Mouse (Mus musculus) kidney, adult 2 months (tissue): ENCODE data around the gene Snrpf.

Experiments
- CTCF ChIP-seq: fragments of 200-500 bp; conservative IDR thresholded peaks from 2 replicates; pipeline ENCODE4 v1.5.1; 2011; ENCODE audit warnings: low read depth, mild to moderate bottlenecking, control low read depth, low read length, moderate library complexity, mixed read lengths; ENCODE audit not compliant: insufficient read depth, insufficient read length
- POLR2A ChIP-seq: fragments of 200-500 bp; IDR thresholded peaks from one replicate; pipeline ENCODE4 v1.6.1; 2011; ENCODE audit warnings: low read depth, low read length, control low read depth

DNA sequence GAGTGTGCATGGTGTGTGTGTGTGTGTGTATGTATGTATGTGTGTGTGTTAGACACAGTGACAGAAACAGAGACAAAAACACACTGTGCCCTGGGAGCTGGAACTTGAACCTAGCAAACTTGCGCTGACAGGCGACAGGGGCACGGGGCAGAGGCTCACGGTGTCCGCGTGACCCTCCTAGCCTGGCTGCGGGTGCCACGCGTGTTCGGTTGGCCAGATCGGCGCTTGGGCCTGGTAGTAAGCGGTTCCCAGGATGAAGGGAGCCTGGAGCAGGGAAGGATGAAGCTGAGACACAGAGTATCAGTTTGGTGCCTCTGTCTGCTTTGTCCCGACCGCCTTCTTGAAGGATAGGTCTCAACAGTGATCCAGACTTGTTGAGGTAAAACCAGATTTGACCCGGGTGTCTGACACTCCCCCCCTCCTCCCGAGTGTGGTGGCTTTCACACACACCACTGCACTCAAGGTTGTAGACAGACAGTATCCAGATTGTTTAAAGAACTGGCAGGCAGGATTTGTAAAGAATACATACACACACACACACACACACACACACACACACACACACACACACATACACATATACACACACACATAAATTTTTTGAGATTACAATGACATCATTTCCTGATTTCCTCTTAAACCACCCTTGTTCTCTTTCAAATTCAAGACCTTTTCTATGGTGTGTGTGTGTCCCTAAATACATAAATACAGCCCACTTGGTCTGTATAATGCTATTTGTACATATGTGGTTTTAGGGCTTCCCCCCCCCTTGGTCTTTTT is 48.9 kb downstream of the Snrpf start, which contains the start of gene Ccdc38:
- TF ChIP-seq POLR2A (no peak), CTCF (no peak)
